23 mouse cellular contexts compared by ENCODE assay signal in the genomic region with DNA sequence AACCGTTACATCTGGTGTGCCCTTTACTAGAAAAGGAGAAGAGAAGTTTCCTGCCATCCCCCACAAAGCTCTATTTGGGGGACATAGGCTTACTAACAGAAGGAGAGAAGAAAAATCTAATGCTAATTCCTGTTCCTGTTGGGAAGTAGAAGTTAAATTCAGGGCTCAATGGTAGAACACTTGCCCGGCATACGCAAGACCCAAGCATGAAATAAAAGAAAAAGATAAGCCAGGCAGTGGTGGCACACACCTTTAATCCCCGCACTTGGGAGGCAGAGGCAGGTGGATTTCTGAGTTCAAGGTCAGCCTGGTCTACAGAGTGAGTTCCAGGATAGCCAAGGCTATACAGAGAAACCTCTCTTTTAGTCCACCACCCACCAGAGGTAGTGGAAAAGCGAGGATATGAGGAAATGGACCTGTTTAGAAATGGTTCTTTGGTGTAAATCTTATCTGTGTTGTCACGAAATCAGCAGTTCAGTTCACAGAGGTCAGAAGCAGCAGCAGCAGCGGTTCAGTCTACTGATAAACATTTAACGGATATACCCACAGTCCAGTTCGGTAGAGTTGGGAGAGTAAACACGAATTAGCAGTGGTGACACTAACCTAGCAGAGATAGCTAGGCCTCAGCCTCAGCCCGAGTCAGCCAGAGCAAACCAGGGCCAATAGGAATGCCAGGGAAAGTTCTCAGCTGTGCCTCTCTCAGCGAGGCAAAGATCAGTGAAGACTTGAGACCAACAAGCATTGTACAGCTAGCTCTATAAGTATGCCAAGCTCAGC. TPM values are rescaled to one million over a fixed set of nuclear protein-coding genes. Genes with fewer than 3 reads are reported as not detected.
DNase-seq lines count a peak whose midpoint lies in the region; ATAC-seq and TF ChIP-seq lines count a peak whose summit lies in the region.
"Had no signal": no experiment of that assay in that cellular context is flagged by ENCODE, and none has a peak within 500 bp of the region (broad histone marks: within the 10 kb centered on the region; RNA-seq: fewer than 3 reads in every experiment).

No protein-coding gene starts in this region.

- no peaks in the 10 kb centered on the region for H3K36me3 ChIP-seq in midbrain, embryonic 11.5 days (ENCODE audit: control insufficient read depth, insufficient read depth, low read length)
- H3K36me3 ChIP-seq in midbrain, postnatal 0 days (ENCODE audit: insufficient read depth, low read length), result no peaks in the 10 kb centered on the region
- no peaks in the 10 kb centered on the region for H3K36me3 ChIP-seq in intestine, postnatal 0 days (ENCODE audit: control insufficient read depth, insufficient read depth)
- H3K36me3 ChIP-seq in small intestine, adult 2 months (ENCODE audit: control insufficient read depth, insufficient read depth, low read length), result no peaks in the 10 kb centered on the region
- no peaks in the 10 kb centered on the region for H3K36me3 ChIP-seq in stomach, postnatal 0 days (ENCODE audit: control insufficient read depth, insufficient read depth, low read length)
- H3K36me3 ChIP-seq: embryonic facial prominence, embryonic 12.5 days; forebrain, embryonic 12.5 days; heart, embryonic 10.5 days; hindbrain, embryonic 12.5 days had no signal

- H3K27me3 ChIP-seq in midbrain, embryonic 11.5 days (ENCODE audit: control insufficient read depth, insufficient read depth, low read length), result no peaks in the 10 kb centered on the region
- no peaks in the 10 kb centered on the region for H3K27me3 ChIP-seq in midbrain, postnatal 0 days (ENCODE audit: insufficient read depth, low read length)
- H3K27me3 ChIP-seq in intestine, postnatal 0 days (replicated peaks; ENCODE audit: control insufficient read depth, insufficient read depth, low read length), result no peaks in the 10 kb centered on the region
- no peaks in the 10 kb centered on the region for H3K27me3 ChIP-seq in small intestine, adult 2 months (ENCODE audit: control insufficient read depth, insufficient read depth, low read length)
- no peaks in the 10 kb centered on the region for H3K27me3 ChIP-seq in stomach, postnatal 0 days (ENCODE audit: control insufficient read depth, insufficient read depth, low read length)
- H3K27me3 ChIP-seq: embryonic facial prominence, embryonic 12.5 days; forebrain, embryonic 12.5 days; hindbrain, embryonic 12.5 days had no signal

- H3K4me2 ChIP-seq in midbrain, embryonic 11.5 days, result no peak overlapping the region
- no peak overlapping the region for H3K4me2 ChIP-seq in midbrain, postnatal 0 days (ENCODE audit: low read depth, low read length, poor library complexity, severe bottlenecking)
- no peak overlapping the region for H3K4me2 ChIP-seq in intestine, postnatal 0 days (replicated peaks; ENCODE audit: low read depth)
- no peak overlapping the region for H3K4me2 ChIP-seq in stomach, postnatal 0 days (replicated peaks; ENCODE audit: low read depth)
- H3K4me2 ChIP-seq: embryonic facial prominence, embryonic 12.5 days; forebrain, embryonic 12.5 days; hindbrain, embryonic 12.5 days had no signal

- H3K4me1 ChIP-seq in midbrain, embryonic 11.5 days (ENCODE audit: control insufficient read depth, insufficient read depth, low read length), result no peaks in the 10 kb centered on the region
- H3K4me1 ChIP-seq in midbrain, postnatal 0 days (ENCODE audit: insufficient read depth, low read length), result no peaks in the 10 kb centered on the region
- no peaks in the 10 kb centered on the region for H3K4me1 ChIP-seq in intestine, postnatal 0 days (replicated peaks; ENCODE audit: control insufficient read depth, insufficient read depth, low read length)
- H3K4me1 ChIP-seq in small intestine, adult 2 months (ENCODE audit: control insufficient read depth, insufficient read depth, insufficient read length, low read length), result peaks cover 10% of the 10 kb centered on the region; the same call in 1 of the 2 replicates
- no peaks in the 10 kb centered on the region for H3K4me1 ChIP-seq in stomach, postnatal 0 days (replicated peaks; ENCODE audit: control insufficient read depth, insufficient read depth)
- H3K4me1 ChIP-seq: embryonic facial prominence, embryonic 12.5 days; forebrain, embryonic 12.5 days; heart, embryonic 10.5 days; hindbrain, embryonic 12.5 days had no signal

- no peaks in the 10 kb centered on the region for H3K9me3 ChIP-seq in midbrain, embryonic 11.5 days (ENCODE audit: control insufficient read depth, low read length)
- no peaks in the 10 kb centered on the region for H3K9me3 ChIP-seq in midbrain, postnatal 0 days (ENCODE audit: low read length)
- H3K9me3 ChIP-seq in intestine, postnatal 0 days (ENCODE audit: control insufficient read depth), result no peaks in the 10 kb centered on the region
- H3K9me3 ChIP-seq in stomach, postnatal 0 days (ENCODE audit: control insufficient read depth, low read length), result no peaks in the 10 kb centered on the region
- H3K9me3 ChIP-seq: embryonic facial prominence, embryonic 12.5 days; forebrain, embryonic 12.5 days; heart, embryonic 10.5 days; hindbrain, embryonic 12.5 days had no signal

- peak; percentile 17 for DNase-seq in midbrain, embryonic 11.5 days (ENCODE audit: low spot score, missing footprints)
- DNase-seq in midbrain, postnatal 0 days (ENCODE audit: low spot score), result no peak
- no peak for DNase-seq in thymus, postnatal 25 days
- no peak for DNase-seq in stomach, postnatal 0 days (ENCODE audit: low spot score)
- DNase-seq: adrenal gland, adult 2 months; adrenal gland, postnatal 36 days; cerebellum, adult 11 months; cerebellum, adult 8-10 months; cerebellum, postnatal 25 days; gastrocnemius, postnatal 10 days; heart, adult 18-20 months; heart, postnatal 10 days; heart, postnatal 4 days had no signal

- no peak overlapping the region for H3K9ac ChIP-seq in midbrain, embryonic 11.5 days (ENCODE audit: low read length)
- no peak overlapping the region for H3K9ac ChIP-seq in midbrain, postnatal 0 days (replicated peaks; ENCODE audit: low read length, poor library complexity, severe bottlenecking)
- H3K9ac ChIP-seq in intestine, postnatal 0 days (ENCODE audit: low read depth, low read length), result no peak overlapping the region
- no peak overlapping the region for H3K9ac ChIP-seq in stomach, postnatal 0 days (ENCODE audit: low read length)
- H3K9ac ChIP-seq: embryonic facial prominence, embryonic 12.5 days; forebrain, embryonic 12.5 days; hindbrain, embryonic 12.5 days had no signal

- TF ChIP-seq EP300 in stomach, postnatal 0 days (optimal IDR thresholded peaks at IDR 0.05), result no peak

- H3K27ac ChIP-seq in midbrain, embryonic 11.5 days (ENCODE audit: low read depth, low read length), result no peak overlapping the region
- no peak overlapping the region for H3K27ac ChIP-seq in midbrain, postnatal 0 days (ENCODE audit: low read depth, low read length)
- H3K27ac ChIP-seq in intestine, postnatal 0 days (ENCODE audit: low read depth, low read length), result no peak overlapping the region
- 0 out of 2 replicates have a peak overlapping the region, but pooled peaks have one; percentile 9 for H3K27ac ChIP-seq in small intestine, adult 2 months (ENCODE audit: insufficient read depth, low read depth, low read length)
- H3K27ac ChIP-seq in stomach, postnatal 0 days (replicated peaks), result no peak overlapping the region
- H3K27ac ChIP-seq: embryonic facial prominence, embryonic 12.5 days; forebrain, embryonic 12.5 days; heart, embryonic 10.5 days; hindbrain, embryonic 12.5 days had no signal

- TF ChIP-seq POLR2A in small intestine, adult 2 months (IDR thresholded peaks at IDR 0.05; ENCODE audit: low read depth, low read length), result no peak

- no peak for ATAC-seq in midbrain, embryonic 11.5 days (ENCODE audit: low FRiP score)
- no peak for ATAC-seq in midbrain, postnatal 0 days (ENCODE audit: low FRiP score)
- 0 out of 2 replicates have a peak, but pooled peaks have one; percentile 16 for ATAC-seq in intestine, postnatal 0 days
- ATAC-seq in erythroblast, adult 5-6 weeks (replicated peaks; ENCODE audit: low FRiP score, poor library complexity, severe bottlenecking), result no peak
- ATAC-seq in stomach, postnatal 0 days (ENCODE audit: low FRiP score, low TSS enrichment), result no peak
- ATAC-seq: forebrain, embryonic 16.5 days; hindbrain, embryonic 16.5 days had no signal

- no peak overlapping the region for H3K4me3 ChIP-seq in midbrain, embryonic 11.5 days (ENCODE audit: low read depth, low read length)
- no peak overlapping the region for H3K4me3 ChIP-seq in midbrain, postnatal 0 days (ENCODE audit: low read depth, low read length)
- H3K4me3 ChIP-seq in intestine, postnatal 0 days (ENCODE audit: low read depth, low read length), result no peak overlapping the region
- H3K4me3 ChIP-seq in small intestine, adult 2 months (ENCODE audit: low read depth, low read length), result no peak overlapping the region
- no peak overlapping the region for H3K4me3 ChIP-seq in stomach, postnatal 0 days (ENCODE audit: low read depth, low read length)
- H3K4me3 ChIP-seq: embryonic facial prominence, embryonic 12.5 days; forebrain, embryonic 12.5 days; heart, embryonic 10.5 days; hindbrain, embryonic 12.5 days had no signal

- TF ChIP-seq CTCF in midbrain, postnatal 0 days (IDR thresholded peaks at IDR 0.05), result no peak
- no peak for TF ChIP-seq CTCF in intestine, postnatal 0 days (IDR thresholded peaks at IDR 0.05; ENCODE audit: low read depth)
- TF ChIP-seq CTCF in small intestine, adult 2 months (IDR thresholded peaks at IDR 0.05; ENCODE audit: extremely low read depth, insufficient read length, insufficient replicate concordance, low read depth, low read length), result no peak
- no peak for TF ChIP-seq CTCF in stomach, postnatal 0 days (IDR thresholded peaks at IDR 0.05; ENCODE audit: low read depth)

- WGBS in midbrain, embryonic 11.5 days, result 88% methylated on average over 12 of the region's 12 CpGs
- WGBS in midbrain, postnatal 0 days, result 91% methylated on average over 12 of the region's 12 CpGs
- 52% methylated on average over 12 of the region's 12 CpGs for WGBS in intestine, postnatal 0 days
- WGBS in small intestine, adult 2 months, result 34% methylated on average over 12 of the region's 12 CpGs
- WGBS in stomach, postnatal 0 days, result 78% methylated on average over 12 of the region's 12 CpGs

RNA-seq across cellular contexts. Expression of a gene that starts 40.5 kb away (rescaled TPM):
- 463 and 499 TPM in 2 replicates for polyA plus RNA-seq in midbrain, embryonic 11.5 days (2014; fragmentation: Nextera tagmentation; extraction: Ambion mirVana)
- total RNA-seq in midbrain, postnatal 0 days (2014; rRNA removed), result 120 and 150 TPM in 2 replicates
- 279 and 298 TPM in 2 replicates for polyA plus RNA-seq in midbrain, postnatal 0 days (2015; fragmentation: Nextera tagmentation; extraction: Ambion mirVana)
- 120 and 128 TPM in 2 replicates for polyA plus RNA-seq in intestine, postnatal 0 days (2015; fragmentation: Nextera tagmentation; extraction: Ambion mirVana)
- polyA plus RNA-seq in small intestine, adult 2 months (2012; rRNA removed), result 19.5 and 20.1 TPM in 2 replicates
- total RNA-seq in erythroblast, adult 5-6 weeks (2015; ENCODE audit: low replicate concordance), result 77.8 and 93.8 TPM in 2 replicates
- 44.9 and 67.3 TPM in 2 replicates for total RNA-seq in erythroblast, adult 5-6 weeks (2017; ENCODE audit: low replicate concordance)
- 143 and 146 TPM in 2 replicates for polyA plus RNA-seq in stomach, postnatal 0 days (2015; fragmentation: Nextera tagmentation; extraction: Ambion mirVana)

RNA-seq across cellular contexts. Expression of a gene that starts 41.7 kb away (rescaled TPM):
- polyA plus RNA-seq in midbrain, embryonic 11.5 days (2014; fragmentation: Nextera tagmentation; extraction: Ambion mirVana), result 0.41 TPM in 1 of 2 replicates, not detected in the other
- total RNA-seq in midbrain, postnatal 0 days (2014; rRNA removed), result 0.28 TPM in 1 of 2 replicates, not detected in the other
- polyA plus RNA-seq in midbrain, postnatal 0 days (2015; fragmentation: Nextera tagmentation; extraction: Ambion mirVana), result 0.25 and 0.48 TPM in 2 replicates
- polyA plus RNA-seq in intestine, postnatal 0 days (2015; fragmentation: Nextera tagmentation; extraction: Ambion mirVana), result 0.12 and 0.16 TPM in 2 replicates
- 9.9 and 22.2 TPM in 2 replicates for polyA plus RNA-seq in small intestine, adult 2 months (2012; rRNA removed)
- total RNA-seq in erythroblast, adult 5-6 weeks (2015; ENCODE audit: low replicate concordance), result not detected in 2 replicates
- total RNA-seq in erythroblast, adult 5-6 weeks (2017; ENCODE audit: low replicate concordance), result not detected in 2 replicates
- 0.12 and 0.21 TPM in 2 replicates for polyA plus RNA-seq in stomach, postnatal 0 days (2015; fragmentation: Nextera tagmentation; extraction: Ambion mirVana)
- polyA plus RNA-seq: embryonic facial prominence, embryonic 12.5 days; heart, embryonic 10.5 days; heart, embryonic 14.5 days had no signal
